Mouse (Mus musculus): Measurements from ENCODE around the gene Slc6a1.

DNA sequence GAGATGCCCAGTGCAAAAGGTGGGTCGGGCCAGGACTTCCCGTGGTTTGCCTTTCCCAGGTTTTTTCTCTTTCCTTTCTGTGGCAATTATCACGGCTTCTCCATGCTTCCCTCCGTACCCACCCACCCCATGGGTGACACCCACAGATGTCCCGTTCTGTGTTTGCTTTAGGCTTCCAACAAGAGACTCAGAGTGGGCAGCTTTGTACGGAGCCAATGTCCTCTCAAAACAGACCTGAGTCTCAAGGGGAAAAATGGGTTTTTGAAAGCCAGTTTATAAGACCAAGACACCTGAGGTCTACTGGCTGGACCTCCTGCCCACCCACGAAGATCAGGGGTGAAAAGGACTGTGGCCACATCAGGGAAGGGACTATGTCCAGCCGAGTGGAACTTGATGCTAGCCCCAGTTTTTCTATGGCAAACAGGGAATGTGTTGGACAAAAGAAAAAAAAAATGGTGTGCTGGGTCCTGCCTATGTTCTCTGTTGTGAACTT is 889 bp downstream of the Slc6a1 start:
- TF ChIP-seq CTCF (IDR thresholded peaks at IDR 0.05; ENCODE audit: low read depth) = no peak
- TF ChIP-seq EP300 (IDR thresholded peaks at IDR 0.05; ENCODE audit: low read depth) = no peak
